Mouse (Mus musculus) CH12.LX (cell line): Measurements from ENCODE around the gene Elfn2.

Experiments
- CTCF ChIP-seq, 2 experiments: IDR thresholded peaks in 1 of 2; conservative IDR thresholded peaks in 1 of 2; 2 replicates each; pipeline ENCODE4 v1.5.1; 2011 to 2012; ENCODE audit warnings: low read depth in 2 of 2, low read length in 2 of 2, improper control_type of control experiment in 1 of 2, inconsistent platforms in 1 of 2, mild to moderate bottlenecking in 1 of 2, moderate library complexity in 1 of 2
- E2F4 ChIP-seq: IDR thresholded peaks from 2 replicates; pipeline ENCODE4 v1.6.1; 2011; ENCODE audit warnings: low read depth, low read length, improper control_type of control experiment; ENCODE audit not compliant: insufficient replicate concordance
- ELF1 ChIP-seq: IDR thresholded peaks from 2 replicates; pipeline ENCODE4 v1.6.1; 2014; ENCODE audit warnings: low read depth, mild to moderate bottlenecking, inconsistent platforms, low read length, improper control_type of control experiment

- TF ChIP-seq CTCF (conservative IDR thresholded peaks at IDR 0.05 in 1 of 2, IDR thresholded peaks at IDR 0.05 in 1 of 2; ENCODE audit: low read depth in 2 of 2, low read length in 2 of 2), result no peak
- no peak for TF ChIP-seq ELF1
- no peak for TF ChIP-seq E2F4
Measured at GRCm38 (mm10) chr15:78681781-78682180, 36.8 kb downstream of the Elfn2 start.
